Mouse (Mus musculus): ENCODE measurements around the gene Olfr583. TPM values are rescaled to one million over a fixed set of nuclear protein-coding genes. Genes with fewer than 3 reads are reported as not detected.

The Olfr583 gene
- not detected in 2 replicates for total RNA-seq (2014; fragmentation: Nextera tagmentation)
- not detected in 2 replicates for total RNA-seq (2017)

DNA sequence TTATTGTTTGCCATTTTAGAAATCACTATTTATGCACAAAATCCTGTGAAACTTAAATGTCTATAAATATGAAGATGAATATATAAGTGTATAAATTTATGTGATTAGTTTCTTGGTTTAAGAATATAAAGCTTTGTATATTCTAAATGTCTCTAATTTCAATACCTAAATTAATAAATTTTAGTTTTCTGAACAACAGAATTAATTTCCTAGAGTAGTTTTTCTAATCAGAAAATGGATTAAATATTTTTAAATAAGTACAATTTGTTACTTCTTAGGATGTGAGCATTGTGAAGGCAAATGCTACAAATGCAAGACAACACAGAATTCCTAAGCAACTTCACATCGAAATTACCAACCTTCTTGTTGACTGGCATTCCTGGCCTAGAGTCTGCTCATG lies at the start of gene Olfr583:
Olfr583 (plus strand) TSS at position 301 of the 400 bp plus-strand sequence.
- no peak for ATAC-seq (replicated peaks; ENCODE audit: low FRiP score, low TSS enrichment, poor library complexity, severe bottlenecking)

DNA sequence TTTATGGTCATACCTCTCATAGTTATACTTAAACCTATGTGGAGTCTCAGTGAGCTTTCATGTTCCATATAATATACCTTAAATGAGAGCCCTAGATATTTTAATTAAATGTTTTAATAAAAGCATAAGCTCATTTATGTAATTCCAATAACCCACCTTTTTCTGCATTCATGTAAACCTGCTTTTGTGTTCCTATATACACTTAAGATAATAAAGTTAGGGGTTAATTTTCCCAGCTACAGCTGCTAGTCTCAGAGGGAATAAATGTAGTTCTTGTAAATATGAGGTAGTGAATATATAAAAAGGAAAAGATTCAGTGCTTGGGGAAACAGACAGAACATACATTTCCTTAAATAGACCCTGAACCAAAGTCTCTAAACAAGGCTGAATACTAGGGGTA lies 13.4 kb upstream of the Olfr583 start, which contains the start of gene Olfr582:
Olfr582 (plus strand) TSS at position 301 of the 400 bp plus-strand sequence.
- no peak for ATAC-seq (replicated peaks; ENCODE audit: low FRiP score, low TSS enrichment, poor library complexity, severe bottlenecking)

DNA sequence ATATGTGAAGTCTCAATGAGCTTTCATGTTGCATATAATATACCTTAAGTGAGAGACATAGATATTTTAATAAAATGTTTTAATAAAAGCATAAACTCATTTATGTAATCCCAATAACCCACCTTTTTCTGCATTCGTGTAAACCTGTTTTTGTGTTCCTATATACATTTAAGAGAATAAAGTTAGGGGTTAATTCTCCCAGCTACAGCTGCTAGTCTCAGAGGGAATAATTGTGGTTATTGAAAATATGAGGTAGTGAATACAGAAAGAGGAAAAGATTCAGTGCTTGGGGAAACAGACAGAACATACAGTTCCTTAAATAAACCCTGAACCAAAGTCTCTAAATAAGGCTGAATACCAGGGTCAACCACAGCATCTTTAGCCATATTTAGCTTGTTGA lies 30.5 kb downstream of the Olfr583 start, which contains the start of gene Olfr584:
Olfr584 (plus strand) TSS at position 301 of the 400 bp plus-strand sequence.
- ATAC-seq (replicated peaks; ENCODE audit: low FRiP score, low TSS enrichment, poor library complexity, severe bottlenecking) = no peak

DNA sequence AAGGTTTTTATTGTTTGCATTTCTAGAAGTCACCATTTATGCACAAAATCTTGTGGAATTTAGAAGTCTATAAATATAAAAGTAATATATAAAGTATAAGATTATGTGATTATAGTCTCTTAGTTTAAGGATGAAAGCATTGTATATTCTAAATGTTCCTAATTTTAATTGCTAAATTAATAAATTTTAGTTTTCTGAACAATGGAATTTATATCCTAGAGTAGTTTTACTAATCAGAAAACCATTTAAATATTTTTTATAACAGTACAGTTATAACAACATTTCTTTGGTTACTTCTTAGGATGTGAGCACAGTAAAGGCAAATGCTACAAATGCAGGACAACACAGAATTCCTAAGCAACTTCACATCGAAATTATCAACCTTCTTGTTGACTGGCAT lies 46.3 kb downstream of the Olfr583 start, which contains the start of gene Olfr585:
Olfr585 (plus strand) TSS at position 301 of the 400 bp plus-strand sequence.
- no peak for ATAC-seq (replicated peaks; ENCODE audit: low FRiP score, low TSS enrichment, poor library complexity, severe bottlenecking)

Other genes with a start within 250 kb of the Olfr583 start
- gene Olfr564, start 247.8 kb upstream of the Olfr583 start, total RNA-seq (2014; fragmentation: Nextera tagmentation) = not detected in 2 replicates
- gene Olfr564, start 247.8 kb upstream of the Olfr583 start, total RNA-seq (2017) = not detected in 2 replicates
- not detected in 2 replicates for gene Olfr566, start 192.5 kb upstream of the Olfr583 start, total RNA-seq (2014; fragmentation: Nextera tagmentation)
- gene Olfr566, start 192.5 kb upstream of the Olfr583 start, total RNA-seq (2017) = not detected in 2 replicates
- gene Olfr568, start 174.2 kb upstream of the Olfr583 start, total RNA-seq (2014; fragmentation: Nextera tagmentation) = not detected in 2 replicates
- gene Olfr568, start 174.2 kb upstream of the Olfr583 start, total RNA-seq (2017) = not detected in 2 replicates
- gene Olfr569, start 160.4 kb upstream of the Olfr583 start, total RNA-seq (2014; fragmentation: Nextera tagmentation) = not detected in 2 replicates
- not detected in 2 replicates for gene Olfr569, start 160.4 kb upstream of the Olfr583 start, total RNA-seq (2017)
- not detected in 2 replicates for gene Olfr570, start 156.7 kb upstream of the Olfr583 start, total RNA-seq (2014; fragmentation: Nextera tagmentation)
- not detected in 2 replicates for gene Olfr570, start 156.7 kb upstream of the Olfr583 start, total RNA-seq (2017)
- not detected in 2 replicates for gene Olfr571, start 133.8 kb upstream of the Olfr583 start, total RNA-seq (2014; fragmentation: Nextera tagmentation)
- gene Olfr571, start 133.8 kb upstream of the Olfr583 start, total RNA-seq (2017) = not detected in 2 replicates
- gene Olfr572, start 126.9 kb upstream of the Olfr583 start, total RNA-seq (2014; fragmentation: Nextera tagmentation) = not detected in 2 replicates
- gene Olfr572, start 126.9 kb upstream of the Olfr583 start, total RNA-seq (2017) = not detected in 2 replicates
- not detected in 2 replicates for gene Olfr573-ps1, start 108.7 kb upstream of the Olfr583 start, total RNA-seq (2014; fragmentation: Nextera tagmentation)
- not detected in 2 replicates for gene Olfr573-ps1, start 108.7 kb upstream of the Olfr583 start, total RNA-seq (2017)
- gene Olfr574, start 102.8 kb upstream of the Olfr583 start, total RNA-seq (2014; fragmentation: Nextera tagmentation) = not detected in 2 replicates
- not detected in 2 replicates for gene Olfr574, start 102.8 kb upstream of the Olfr583 start, total RNA-seq (2017)
- not detected in 2 replicates for gene Olfr575, start 92.5 kb upstream of the Olfr583 start, total RNA-seq (2014; fragmentation: Nextera tagmentation)
- not detected in 2 replicates for gene Olfr575, start 92.5 kb upstream of the Olfr583 start, total RNA-seq (2017)
- gene Olfr576, start 88.6 kb upstream of the Olfr583 start, total RNA-seq (2014; fragmentation: Nextera tagmentation) = not detected in 2 replicates
- not detected in 2 replicates for gene Olfr576, start 88.6 kb upstream of the Olfr583 start, total RNA-seq (2017)
- not detected in 2 replicates for gene Olfr577, start 75.4 kb upstream of the Olfr583 start, total RNA-seq (2014; fragmentation: Nextera tagmentation)
- gene Olfr577, start 75.4 kb upstream of the Olfr583 start, total RNA-seq (2017) = not detected in 2 replicates
- not detected in 2 replicates for gene Olfr578, start 62.0 kb upstream of the Olfr583 start, total RNA-seq (2014; fragmentation: Nextera tagmentation)
- not detected in 2 replicates for gene Olfr578, start 62.0 kb upstream of the Olfr583 start, total RNA-seq (2017)
- not detected in 2 replicates for gene Olfr582, start 13.3 kb upstream of the Olfr583 start, total RNA-seq (2014; fragmentation: Nextera tagmentation)
- not detected in 2 replicates for gene Olfr582, start 13.3 kb upstream of the Olfr583 start, total RNA-seq (2017)
- not detected in 2 replicates for gene Olfr584, start 30.6 kb downstream of the Olfr583 start, total RNA-seq (2014; fragmentation: Nextera tagmentation)
- not detected in 2 replicates for gene Olfr584, start 30.6 kb downstream of the Olfr583 start, total RNA-seq (2017)
- gene Olfr585, start 46.4 kb downstream of the Olfr583 start, total RNA-seq (2014; fragmentation: Nextera tagmentation) = not detected in 2 replicates
- gene Olfr585, start 46.4 kb downstream of the Olfr583 start, total RNA-seq (2017) = not detected in 2 replicates
- not detected in 2 replicates for gene Olfr586, start 74.3 kb downstream of the Olfr583 start, total RNA-seq (2014; fragmentation: Nextera tagmentation)
- gene Olfr586, start 74.3 kb downstream of the Olfr583 start, total RNA-seq (2017) = not detected in 2 replicates
- gene Olfr588-ps1, start 89.6 kb downstream of the Olfr583 start, total RNA-seq (2014; fragmentation: Nextera tagmentation) = not detected in 2 replicates
- gene Olfr588-ps1, start 89.6 kb downstream of the Olfr583 start, total RNA-seq (2017) = not detected in 2 replicates
- gene Olfr589, start 105.1 kb downstream of the Olfr583 start, total RNA-seq (2014; fragmentation: Nextera tagmentation) = not detected in 2 replicates
- gene Olfr589, start 105.1 kb downstream of the Olfr583 start, total RNA-seq (2017) = not detected in 2 replicates
- gene Olfr591, start 127.0 kb downstream of the Olfr583 start, total RNA-seq (2014; fragmentation: Nextera tagmentation) = not detected in 2 replicates
- not detected in 2 replicates for gene Olfr591, start 127.0 kb downstream of the Olfr583 start, total RNA-seq (2017)
- gene Olfr592, start 133.5 kb downstream of the Olfr583 start, total RNA-seq (2014; fragmentation: Nextera tagmentation) = not detected in 2 replicates
- not detected in 2 replicates for gene Olfr592, start 133.5 kb downstream of the Olfr583 start, total RNA-seq (2017)
- gene Olfr593, start 160.6 kb downstream of the Olfr583 start, total RNA-seq (2014; fragmentation: Nextera tagmentation) = not detected in 2 replicates
- not detected in 2 replicates for gene Olfr593, start 160.6 kb downstream of the Olfr583 start, total RNA-seq (2017)
- gene Olfr594, start 165.7 kb downstream of the Olfr583 start, total RNA-seq (2014; fragmentation: Nextera tagmentation) = not detected in 2 replicates
- not detected in 2 replicates for gene Olfr594, start 165.7 kb downstream of the Olfr583 start, total RNA-seq (2017)
- not detected in 2 replicates for gene Usp17ld, start 201.2 kb downstream of the Olfr583 start, total RNA-seq (2014; fragmentation: Nextera tagmentation)
- gene Usp17ld, start 201.2 kb downstream of the Olfr583 start, total RNA-seq (2017) = not detected in 2 replicates

All from megakaryocyte-erythroid progenitor cell, adult 5-6 weeks (primary cell).